In the genomic region with DNA sequence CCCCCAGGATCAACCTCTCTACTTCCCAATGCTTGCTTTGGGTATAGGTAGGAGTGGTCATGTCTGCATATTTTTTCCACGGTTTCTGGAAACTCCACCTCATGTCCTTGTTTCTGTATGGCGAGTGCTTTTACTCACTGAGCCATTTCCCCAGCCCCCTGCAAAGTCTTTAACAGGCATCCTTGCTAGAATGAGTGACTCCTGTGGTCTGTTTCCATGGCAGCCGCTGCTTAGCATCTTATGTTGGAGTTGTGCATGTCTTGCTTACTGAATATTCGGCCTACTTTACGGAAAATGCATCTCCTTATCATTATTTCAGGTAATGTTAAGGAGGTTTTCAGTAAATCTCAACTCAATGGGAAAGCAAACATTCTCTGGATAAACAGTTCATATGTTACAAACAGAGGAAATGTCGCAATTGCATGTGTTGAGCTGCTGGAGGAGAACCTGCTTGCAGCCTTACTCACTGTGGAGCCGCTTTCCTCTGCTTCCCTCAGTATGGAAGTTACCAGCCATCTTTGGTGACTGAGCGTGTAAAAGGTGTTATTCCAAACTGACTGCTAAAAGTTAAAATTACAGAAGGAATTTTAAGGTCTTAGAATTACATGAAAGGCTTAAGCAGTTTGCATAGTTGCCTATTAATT, we compare ENCODE assay signal across 15 mouse cellular contexts.
DNase-seq lines count a peak whose midpoint lies in the region; ATAC-seq and TF ChIP-seq lines count a peak whose summit lies in the region.
"Had no signal": no experiment of that assay in that cellular context is flagged by ENCODE, and none has a peak within 500 bp of the region (broad histone marks: within the 10 kb centered on the region; RNA-seq: fewer than 3 reads in every experiment).

No protein-coding gene starts in this region.

- no peaks in the 10 kb centered on the region for H3K36me3 ChIP-seq in hindbrain, embryonic 13.5 days
- H3K36me3 ChIP-seq in hindbrain, embryonic 10.5 days: no peaks in the 10 kb centered on the region
- H3K36me3 ChIP-seq: embryonic facial prominence, embryonic 10.5 days; liver, embryonic 12.5 days; stomach, embryonic 15.5 days had no signal

- H3K9me3 ChIP-seq in hindbrain, embryonic 13.5 days: no peaks in the 10 kb centered on the region
- H3K9me3 ChIP-seq in hindbrain, embryonic 10.5 days: no peaks in the 10 kb centered on the region
- H3K9me3 ChIP-seq: embryonic facial prominence, embryonic 10.5 days; liver, embryonic 12.5 days; stomach, embryonic 15.5 days had no signal

- H3K9ac ChIP-seq in hindbrain, embryonic 13.5 days: no peak overlapping the region
- H3K9ac ChIP-seq: liver, embryonic 12.5 days; stomach, embryonic 15.5 days had no signal

- H3K27ac ChIP-seq in hindbrain, embryonic 13.5 days: 0 out of 2 replicates have a peak overlapping the region, but pooled peaks have one; percentile 8
- no peak overlapping the region for H3K27ac ChIP-seq in hindbrain, embryonic 10.5 days
- no peak overlapping the region for H3K27ac ChIP-seq in cerebellum, adult 2 months (ENCODE audit: insufficient read depth, low read length)
- H3K27ac ChIP-seq: embryonic facial prominence, embryonic 10.5 days; liver, embryonic 12.5 days; stomach, embryonic 15.5 days had no signal

- no peaks in the 10 kb centered on the region for H3K27me3 ChIP-seq in hindbrain, embryonic 13.5 days
- H3K27me3 ChIP-seq in hindbrain, embryonic 10.5 days (ENCODE audit: insufficient read depth, poor library complexity, severe bottlenecking): no peaks in the 10 kb centered on the region
- H3K27me3 ChIP-seq in cerebellum, adult 2 months (ENCODE audit: control insufficient read depth, insufficient read depth, low read length): no peaks in the 10 kb centered on the region
- H3K27me3 ChIP-seq: liver, embryonic 12.5 days; Patski; stomach, embryonic 15.5 days had no signal

- 69% methylated on average over 8 of the region's 8 CpGs for WGBS in hindbrain, embryonic 13.5 days
- WGBS in hindbrain, embryonic 10.5 days: 74% methylated on average over 8 of the region's 8 CpGs
- WGBS in cerebellum, adult 2 months: 69% methylated on average over 8 of the region's 8 CpGs

- no peak overlapping the region for H3K4me3 ChIP-seq in hindbrain, embryonic 13.5 days
- no peak overlapping the region for H3K4me3 ChIP-seq in hindbrain, embryonic 10.5 days
- H3K4me3 ChIP-seq in cerebellum, adult 2 months (replicated peaks; ENCODE audit: insufficient read depth, low read depth, low read length): no peak overlapping the region
- H3K4me3 ChIP-seq: embryonic facial prominence, embryonic 10.5 days; liver, embryonic 12.5 days; stomach, embryonic 15.5 days had no signal

- H3K4me1 ChIP-seq in hindbrain, embryonic 13.5 days (replicated peaks): peaks cover 26% of the 10 kb centered on the region
- H3K4me1 ChIP-seq in hindbrain, embryonic 10.5 days (replicated peaks): peaks cover 15% of the 10 kb centered on the region; the same call in 1 of the 2 replicates
- H3K4me1 ChIP-seq in cerebellum, adult 2 months (ENCODE audit: control insufficient read depth, insufficient read depth, low read length): no peaks in the 10 kb centered on the region
- H3K4me1 ChIP-seq: stomach, embryonic 15.5 days had no signal

- no peak overlapping the region for H3K4me2 ChIP-seq in hindbrain, embryonic 13.5 days
- H3K4me2 ChIP-seq: liver, embryonic 12.5 days; stomach, embryonic 15.5 days had no signal

- ATAC-seq in hindbrain, embryonic 13.5 days (ENCODE audit: low FRiP score): no peak
- peak; percentile 40; the same call in 1 of the 2 replicates for ATAC-seq in megakaryocyte progenitor cell, adult 5-6 weeks (replicated peaks; ENCODE audit: poor library complexity)
- ATAC-seq: liver, embryonic 12.5 days; Patski had no signal

- TF ChIP-seq POLR2A in cerebellum, adult 2 months (IDR thresholded peaks at IDR 0.05; ENCODE audit: borderline replicate concordance, insufficient read depth, low read length): no peak

- TF ChIP-seq CTCF in cerebellum, adult 2 months (IDR thresholded peaks at IDR 0.05; ENCODE audit: borderline replicate concordance, insufficient read depth, low read depth, low read length): no peak

- DNase-seq in hindbrain, embryonic 10.5 days (ENCODE audit: low spot score): no peak
- DNase-seq in right cerebral cortex, adult 18-20 months: peak; percentile 37
- DNase-seq in right cerebral cortex, postnatal 25 days: no peak
- DNase-seq in telencephalon, adult 2 months (ENCODE audit: low read depth, low spot score): peak; percentile 42
- DNase-seq in urinary bladder, postnatal 4 days (ENCODE audit: low spot score in 2 of 2): no peak
- DNase-seq in cerebellum, adult 2 months: no peak
- DNase-seq: adrenal gland, postnatal 10 days; cerebellum, adult 18-20 months; thymus, postnatal 36 days had no signal

Comparison
In these comparisons a context has a peak if more than half of its experiments do, and no peak if none do; other contexts are left out.
1. DNase-seq: peak in right cerebral cortex, adult 18-20 months (single experiment) and telencephalon, adult 2 months (single experiment); none in hindbrain, embryonic 10.5 days (single experiment), right cerebral cortex, postnatal 25 days (single experiment), urinary bladder, postnatal 4 days (0 of 2) and cerebellum, adult 2 months (0 of 2).